Mouse (Mus musculus) embryonic facial prominence, embryonic 14.5 days (tissue): ENCODE results near the gene Bicd2. TPM values are rescaled to one million over a fixed set of nuclear protein-coding genes. Genes with fewer than 3 reads are reported as not detected.

Experiments
- ATAC-seq: fragments of 200-750 bp; cut with Nextera tagmentation; 2 replicates; pipeline ENCODE4 v1.8.0; 2017; ENCODE audit warnings: low read depth, moderate number of reproducible peaks, moderate TSS enrichment
- DNase-seq: peaks from one replicate; pipeline ENCODE4 v3.0.0-alpha.2; 2015; ENCODE audit warnings: low spot score
- H3K27ac ChIP-seq: fragments of 300-500 bp; sonication (generic); replicated peaks from 2 replicates; pipeline ENCODE4 v1.5.1; 2014; ENCODE audit warnings: low read depth, mild to moderate bottlenecking, low read length, moderate library complexity
- H3K27me3 ChIP-seq: fragments of 300-500 bp; sonication (generic); replicated peaks from 2 replicates; pipeline ENCODE4 v1.6.1; 2014; ENCODE audit warnings: low read length; ENCODE audit not compliant: control insufficient read depth, insufficient read depth
- H3K36me3 ChIP-seq: fragments of 300-500 bp; sonication (generic); 2 replicates; pipeline ENCODE4 v1.6.1; 2014; ENCODE audit warnings: low read length, mixed read lengths; ENCODE audit not compliant: control insufficient read depth, insufficient read depth
- H3K4me1 ChIP-seq: fragments of 300-500 bp; sonication (generic); 2 replicates; pipeline ENCODE4 v1.6.1; 2014; ENCODE audit warnings: antibody characterized with exemption, low read length; ENCODE audit not compliant: control insufficient read depth, insufficient read depth
- H3K4me2 ChIP-seq: fragments of 300-500 bp; sonication (generic); 2 replicates; pipeline ENCODE4 v1.6.1; 2014; ENCODE audit warnings: low read depth, mild to moderate bottlenecking, low read length, moderate library complexity, mixed read lengths
- H3K4me3 ChIP-seq: fragments of 300-500 bp; sonication (generic); 2 replicates; pipeline ENCODE4 v1.5.1; 2014; ENCODE audit warnings: low read depth, mild to moderate bottlenecking, low read length
- H3K9ac ChIP-seq: fragments of 300-500 bp; sonication (generic); 2 replicates; pipeline ENCODE4 v1.6.1; 2014; ENCODE audit warnings: low read depth, mild to moderate bottlenecking, low read length, moderate library complexity, mixed read lengths
- H3K9me3 ChIP-seq: fragments of 300-500 bp; sonication (generic); 2 replicates; pipeline ENCODE4 v1.6.1; 2016; ENCODE audit warnings: low read length; ENCODE audit not compliant: control insufficient read depth
- WGBS: fragments of 180-500 bp; shearing (Covaris S2); extraction: QIAGEN DNeasy Blood & Tissue Kit; methylation state at CpG from one replicate; pipeline ENCODE4 v1.1.7; 2014; 5-methylcytosine and 5-hydroxymethylcytosine counted together
- polyA plus RNA-seq: library from polyadenylated mRNA; unstranded; fragments of >200 nt; fragmentation: Nextera tagmentation; extraction: Ambion mirVana; gene quantifications from 2 replicates; pipeline ENCODE4 v1.2.1, GENCODE M21; 2014

Gene Bicd2
- polyA plus RNA-seq, 1 experiment from 2014 or later: 37.1 TPM

GRCm38 (mm10) chr13:49391374-49391773 lies 50.0 kb downstream of the Bicd2 start:
- Histone ChIP-seq H3K4me1 (no peaks in the 10 kb centered on the region), H3K36me3 (peaks cover 16% of the 10 kb centered on the region), H3K4me2 (no peak overlapping the region), H3K9ac (no peak overlapping the region), H3K9me3 (no peaks in the 10 kb centered on the region), H3K4me3 (no peak overlapping the region), H3K27ac (no peak overlapping the region), H3K27me3 (no peaks in the 10 kb centered on the region)
- ATAC-seq (no peak), DNase-seq (no peak)
- 93% methylated on average over 2 of the region's 2 CpGs for WGBS

GRCm38 (mm10) chr13:49393579-49393978 lies 52.2 kb downstream of the Bicd2 start:
- H3K4me1 ChIP-seq: no peaks in the 10 kb centered on the region
- H3K9ac ChIP-seq: no peak overlapping the region
- no peak overlapping the region for H3K4me3 ChIP-seq
- peaks cover 3% of the 10 kb centered on the region; the same call in 1 of the 2 replicates for H3K36me3 ChIP-seq
- ATAC-seq: no peak
- no peak overlapping the region for H3K4me2 ChIP-seq
- DNase-seq: no peak
- H3K27me3 ChIP-seq: no peaks in the 10 kb centered on the region
- no peak overlapping the region for H3K27ac ChIP-seq
- no peaks in the 10 kb centered on the region for H3K9me3 ChIP-seq
- WGBS: 88% methylated on average over 1 of the region's 1 CpGs

- DNase-seq (no peak), ATAC-seq (no peak)
- H3K4me2 ChIP-seq: no peak overlapping the region
- no peaks in the 10 kb centered on the region for H3K4me1 ChIP-seq
- H3K4me3 ChIP-seq: no peak overlapping the region
- WGBS: 92% methylated on average over 3 of the region's 3 CpGs
- H3K9ac ChIP-seq: no peak overlapping the region
- H3K36me3 ChIP-seq: no peaks in the 10 kb centered on the region
- H3K27ac ChIP-seq: no peak overlapping the region
- H3K9me3 ChIP-seq: no peaks in the 10 kb centered on the region
- H3K27me3 ChIP-seq: no peaks in the 10 kb centered on the region
Observed at GRCm38 (mm10) chr13:49394886-49395447, 53.6 kb downstream of the Bicd2 start.

GRCm38 (mm10) chr13:49396798-49397197 lies 55.4 kb downstream of the Bicd2 start:
- no peaks in the 10 kb centered on the region for H3K4me1 ChIP-seq

GRCm38 (mm10) chr13:49398191-49398590 lies 56.8 kb downstream of the Bicd2 start:
- Histone ChIP-seq H3K27ac (no peak overlapping the region), H3K27me3 (no peaks in the 10 kb centered on the region), H3K4me2 (no peak overlapping the region), H3K36me3 (no peaks in the 10 kb centered on the region), H3K4me3 (no peak overlapping the region), H3K9ac (no peak overlapping the region), H3K9me3 (no peaks in the 10 kb centered on the region), H3K4me1 (no peaks in the 10 kb centered on the region)
- ATAC-seq: no peak
- no peak for DNase-seq
- WGBS: 77% methylated on average over 8 of the region's 8 CpGs

More at GRCm38 (mm10) chr13:49396798-49397197, 55.4 kb downstream of the Bicd2 start:
- no peak overlapping the region for H3K9ac ChIP-seq
- no peaks in the 10 kb centered on the region for H3K9me3 ChIP-seq
- no peak overlapping the region for H3K4me2 ChIP-seq
- H3K27ac ChIP-seq: no peak overlapping the region
- 81% methylated on average over 1 of the region's 1 CpGs for WGBS
- no peak overlapping the region for H3K4me3 ChIP-seq
- H3K36me3 ChIP-seq: no peaks in the 10 kb centered on the region
- H3K27me3 ChIP-seq: no peaks in the 10 kb centered on the region
- no peak for ATAC-seq
- DNase-seq: no peak

GRCm38 (mm10) chr13:49400139-49400538 lies 58.8 kb downstream of the Bicd2 start:
- peak; percentile 86 for ATAC-seq
- 24% methylated on average over 6 of the region's 6 CpGs for WGBS
- no peak overlapping the region for H3K4me3 ChIP-seq
- H3K9ac ChIP-seq: no peak overlapping the region
- H3K4me1 ChIP-seq: no peaks in the 10 kb centered on the region
- no peaks in the 10 kb centered on the region for H3K27me3 ChIP-seq
- DNase-seq: peak; percentile 81
- no peaks in the 10 kb centered on the region for H3K9me3 ChIP-seq
- no peak overlapping the region for H3K4me2 ChIP-seq
- no peaks in the 10 kb centered on the region for H3K36me3 ChIP-seq
- no peak overlapping the region for H3K27ac ChIP-seq

GRCm38 (mm10) chr13:49402628-49403027 lies 61.2 kb downstream of the Bicd2 start:
- H3K36me3 ChIP-seq: no peaks in the 10 kb centered on the region
- no peaks in the 10 kb centered on the region for H3K4me1 ChIP-seq
- H3K27me3 ChIP-seq: no peaks in the 10 kb centered on the region
- ATAC-seq (no peak), DNase-seq (no peak)
- WGBS: 64% methylated on average over 2 of the region's 2 CpGs
- H3K9ac ChIP-seq: no peak overlapping the region
- no peak overlapping the region for H3K4me2 ChIP-seq
- no peak overlapping the region for H3K27ac ChIP-seq
- H3K9me3 ChIP-seq: no peaks in the 10 kb centered on the region
- H3K4me3 ChIP-seq: no peak overlapping the region

GRCm38 (mm10) chr13:49407795-49408194 lies 66.4 kb downstream of the Bicd2 start:
- no peak for ATAC-seq
- Histone ChIP-seq H3K9ac (no peak overlapping the region), H3K27me3 (no peaks in the 10 kb centered on the region), H3K9me3 (no peaks in the 10 kb centered on the region), H3K4me3 (no peak overlapping the region), H3K36me3 (no peaks in the 10 kb centered on the region), H3K4me2 (no peak overlapping the region), H3K27ac (no peak overlapping the region), H3K4me1 (no peaks in the 10 kb centered on the region)
- DNase-seq: no peak
